Mouse (Mus musculus): ENCODE measurements around the gene Tsen34.

Tsen34 gene

GRCm38 (mm10) chr7:3692382-3692986, at the start of gene Tsen34:
TSS of gene Tsen34 (plus strand) at chr7:3692863.
- no peak for DNase-seq

GRCm38 (mm10) chr7:3643412-3643811, 49.3 kb upstream of the Tsen34 start:
- no peak for DNase-seq

DNA sequence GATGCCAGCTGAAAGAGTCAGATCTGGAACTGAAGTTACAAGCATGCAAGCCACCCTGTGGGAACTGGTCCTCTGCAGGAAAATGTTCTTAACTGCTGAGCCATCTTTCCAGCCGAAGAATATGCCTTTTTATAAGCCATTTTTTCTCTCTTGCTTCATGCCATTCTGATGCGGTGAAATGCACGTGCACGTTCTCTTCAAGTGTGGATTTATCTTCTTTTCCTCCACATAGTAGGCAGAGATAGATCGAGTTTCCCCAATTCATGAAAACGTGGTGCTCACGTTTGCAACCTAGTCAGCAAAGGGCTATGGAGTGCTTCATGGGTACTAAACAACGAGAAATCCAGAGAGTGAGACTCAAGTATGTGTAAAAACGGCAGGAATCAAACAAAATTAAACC, 48.8 kb upstream of the Tsen34 start:
- DNase-seq: no peak

- DNase-seq: no peak
Measured at GRCm38 (mm10) chr7:3644348-3644671, 48.4 kb upstream of the Tsen34 start.

- DNase-seq: peak; percentile 99
Measured at GRCm38 (mm10) chr7:3644672-3645487, 47.8 kb upstream of the Tsen34 start, which contains the start of gene Cnot3. TSS of gene Cnot3 (plus strand) at chr7:3645268.

DNA sequence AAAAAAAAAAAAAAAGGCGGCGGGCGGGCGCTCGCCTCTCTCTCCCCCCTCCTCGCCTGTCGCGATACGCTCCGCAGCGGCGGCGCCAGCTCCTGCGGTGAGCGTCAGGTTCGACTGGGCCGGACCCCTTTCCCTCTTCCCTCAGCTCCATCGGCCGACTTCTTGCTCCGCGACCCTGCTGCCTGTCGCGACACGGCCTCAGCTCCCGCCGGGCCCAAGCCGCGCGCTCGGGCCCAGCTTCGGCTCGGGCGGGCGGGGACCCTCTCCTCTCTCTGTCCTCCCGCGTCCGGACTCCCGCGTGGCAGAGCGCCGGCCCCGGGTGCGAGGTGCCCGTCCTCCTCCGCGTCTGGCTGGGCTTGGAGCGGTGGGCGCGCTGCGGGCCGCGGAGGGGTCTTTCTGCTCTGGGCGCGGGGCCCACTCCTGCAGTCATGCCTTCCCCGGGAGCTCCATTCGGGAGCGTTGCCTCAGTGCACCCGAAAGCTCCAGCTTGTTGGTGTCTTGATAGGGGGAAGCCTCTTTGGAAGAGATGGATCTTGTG, 47.1 kb upstream of the Tsen34 start:
- no peak for DNase-seq

DNA sequence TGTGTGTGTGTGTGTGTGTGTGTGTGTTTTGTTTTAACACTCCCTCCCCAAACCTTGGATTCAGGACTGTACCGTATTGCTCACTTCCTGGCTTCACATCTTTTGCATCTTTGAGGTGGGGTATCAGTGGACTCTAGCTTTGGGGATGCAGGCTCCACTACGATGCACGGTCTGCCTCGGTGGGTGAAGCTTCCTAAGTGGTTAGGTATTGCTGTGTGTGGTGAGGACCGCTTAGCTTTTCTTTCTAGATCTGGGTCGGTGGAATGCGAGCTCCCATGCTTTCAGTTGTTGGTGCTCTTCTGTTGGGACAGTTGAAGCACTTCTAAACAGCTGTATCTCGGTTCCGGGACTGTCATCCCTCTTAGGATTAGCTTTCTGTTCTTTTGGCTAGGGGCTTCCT, 46.5 kb upstream of the Tsen34 start:
- DNase-seq: no peak

DNA sequence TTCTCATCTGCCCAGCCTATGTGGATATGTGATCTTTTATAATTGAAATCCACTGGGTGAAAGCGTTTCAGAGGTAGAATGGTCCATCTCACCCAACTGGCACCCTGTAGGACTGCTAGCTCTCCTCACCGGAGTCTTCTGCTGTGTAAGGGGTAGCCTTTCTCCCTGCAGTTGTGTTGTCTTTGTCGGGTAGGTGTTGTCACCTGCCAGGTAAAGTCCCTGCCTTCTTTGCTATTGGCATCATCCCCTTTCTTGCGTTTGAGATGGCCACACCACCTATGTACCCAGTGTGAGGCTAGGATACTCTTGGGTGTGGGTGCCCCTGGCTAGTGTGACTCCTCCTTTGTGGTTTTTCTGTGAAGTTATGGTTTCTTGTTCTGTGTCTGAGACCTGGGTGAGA, 46.0 kb upstream of the Tsen34 start:
- DNase-seq: no peak

GRCm38 (mm10) chr7:3656966-3657365, 35.7 kb upstream of the Tsen34 start:
- no peak for DNase-seq

- no peak for DNase-seq
Measured at GRCm38 (mm10) chr7:3658578-3658977, 34.1 kb upstream of the Tsen34 start.

DNA sequence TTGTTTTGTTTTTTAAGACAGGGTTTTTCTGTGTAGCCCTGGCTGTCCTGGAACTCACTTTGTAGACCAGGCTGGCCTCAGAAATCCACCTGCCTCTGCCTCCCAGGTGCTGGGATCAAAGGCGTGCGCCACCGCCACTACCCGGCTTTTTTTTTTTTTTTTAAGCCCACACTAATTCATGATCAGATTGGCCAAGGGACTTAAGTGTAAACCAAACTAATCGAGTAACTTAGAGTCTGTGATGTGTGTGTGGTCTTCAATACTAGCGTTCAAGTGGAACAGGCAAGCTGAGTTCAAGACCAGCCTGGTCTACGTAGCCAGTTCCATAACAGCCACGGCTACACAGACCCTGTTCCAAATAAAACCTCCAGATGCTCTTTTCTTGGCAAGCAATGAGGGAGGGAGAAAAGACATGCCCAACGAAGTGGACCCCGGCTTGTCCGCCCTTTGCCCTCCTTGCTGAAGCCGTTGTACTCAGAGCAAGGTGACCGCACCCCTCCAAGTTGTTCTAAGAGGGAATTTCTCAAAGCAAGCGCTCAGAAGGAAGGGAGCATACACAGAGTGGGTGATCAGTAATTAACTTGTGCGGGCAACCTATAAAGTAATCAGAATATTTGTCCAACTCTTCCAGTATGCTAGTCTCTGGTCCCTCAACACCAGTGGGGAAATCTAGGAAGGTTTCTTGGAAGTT, 28.0 kb upstream of the Tsen34 start:
- peak; percentile 17 for DNase-seq

GRCm38 (mm10) chr7:3665215-3666114, 27.2 kb upstream of the Tsen34 start, which contains the start of gene Leng1:
TSS of gene Leng1 (minus strand) at chr7:3665840.
- DNase-seq: peak; percentile 99

DNA sequence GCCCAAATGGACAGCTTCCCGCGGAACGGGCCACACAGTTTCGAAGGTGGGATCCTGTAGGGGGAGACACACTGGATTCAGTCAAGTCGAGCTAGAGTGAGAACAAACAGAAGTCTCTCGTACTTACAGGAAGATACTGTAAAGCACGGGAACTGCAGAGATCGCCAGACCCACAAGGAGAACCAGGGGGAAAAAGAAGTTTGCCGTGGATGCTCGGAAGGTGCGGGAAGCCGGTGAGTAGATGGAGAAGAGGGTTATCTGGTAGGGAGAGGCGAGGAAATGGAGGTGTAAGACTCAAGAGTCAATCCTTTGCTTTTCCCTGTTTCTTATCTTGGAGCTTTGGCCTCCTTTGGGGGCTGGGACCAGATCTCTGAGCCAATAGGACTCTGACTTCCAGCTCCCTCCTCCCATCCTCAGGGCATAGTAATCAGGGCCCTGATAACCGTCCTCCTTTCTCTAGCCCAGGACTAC, 25.7 kb upstream of the Tsen34 start:
- peak; percentile 28 for DNase-seq

DNA sequence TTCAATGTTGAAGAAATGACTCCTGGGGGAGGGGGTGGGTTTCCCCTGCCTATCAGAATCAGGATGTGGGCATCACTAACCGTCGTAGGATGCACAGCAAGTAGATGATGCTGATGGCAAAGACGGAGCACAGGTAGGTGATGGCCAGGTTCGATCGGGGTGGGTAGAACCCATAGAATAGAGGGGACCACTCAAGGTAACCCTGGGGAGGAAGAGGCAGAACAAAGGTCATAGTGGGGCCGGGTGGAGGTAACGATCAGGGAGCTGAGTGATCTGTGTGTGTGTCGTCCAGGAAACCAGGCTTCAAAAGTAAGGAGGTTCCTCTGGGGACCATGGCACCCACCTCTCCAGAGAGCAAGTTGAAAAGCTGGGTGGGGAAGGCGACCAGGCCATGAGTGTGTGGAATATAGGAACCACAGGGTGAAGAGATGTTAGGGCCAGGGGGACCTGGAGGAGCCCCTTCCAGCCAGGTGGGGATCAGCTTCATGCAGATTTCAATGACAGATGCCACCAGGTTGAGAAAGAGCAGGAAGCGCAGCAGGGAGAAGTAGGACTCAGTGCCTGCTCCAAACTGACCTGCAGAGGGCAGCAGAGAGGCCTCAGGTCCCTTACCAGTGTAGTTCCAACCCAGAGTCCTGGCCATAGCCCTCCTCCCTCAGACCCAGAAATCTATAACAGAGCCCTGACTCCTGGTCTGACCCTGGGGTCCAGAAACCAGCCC, 18.0 kb upstream of the Tsen34 start:
- peak; percentile 93 for DNase-seq

- DNase-seq: no peak
Measured at GRCm38 (mm10) chr7:3675228-3675548, 17.5 kb upstream of the Tsen34 start.

- no peak for DNase-seq
Measured at GRCm38 (mm10) chr7:3676371-3676770, 16.3 kb upstream of the Tsen34 start.

DNA sequence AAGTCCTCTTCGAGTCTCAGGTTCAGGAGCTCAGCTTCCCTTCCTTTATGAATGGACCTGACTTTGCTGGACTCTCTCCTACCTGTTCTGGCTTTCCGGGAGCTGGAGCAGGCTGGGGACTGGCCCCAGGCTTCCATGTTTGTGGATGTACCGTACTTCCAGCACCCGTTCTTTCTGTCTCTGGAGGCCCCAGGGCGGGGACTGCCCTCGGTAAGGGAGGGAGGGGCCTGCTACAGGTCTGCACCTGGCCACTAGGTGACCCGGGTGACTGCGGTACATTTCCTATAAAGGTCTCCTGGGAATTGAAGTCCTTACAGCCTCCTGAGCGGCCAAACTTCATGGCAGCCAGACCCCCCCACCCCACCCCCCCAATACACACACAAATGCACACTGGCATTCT, 15.3 kb upstream of the Tsen34 start, which contains the start of gene Tmc4:
Gene Tmc4, minus strand, starts transcription at position 212 of the 400 bp plus-strand sequence.
- peak; percentile 80 for DNase-seq

DNA sequence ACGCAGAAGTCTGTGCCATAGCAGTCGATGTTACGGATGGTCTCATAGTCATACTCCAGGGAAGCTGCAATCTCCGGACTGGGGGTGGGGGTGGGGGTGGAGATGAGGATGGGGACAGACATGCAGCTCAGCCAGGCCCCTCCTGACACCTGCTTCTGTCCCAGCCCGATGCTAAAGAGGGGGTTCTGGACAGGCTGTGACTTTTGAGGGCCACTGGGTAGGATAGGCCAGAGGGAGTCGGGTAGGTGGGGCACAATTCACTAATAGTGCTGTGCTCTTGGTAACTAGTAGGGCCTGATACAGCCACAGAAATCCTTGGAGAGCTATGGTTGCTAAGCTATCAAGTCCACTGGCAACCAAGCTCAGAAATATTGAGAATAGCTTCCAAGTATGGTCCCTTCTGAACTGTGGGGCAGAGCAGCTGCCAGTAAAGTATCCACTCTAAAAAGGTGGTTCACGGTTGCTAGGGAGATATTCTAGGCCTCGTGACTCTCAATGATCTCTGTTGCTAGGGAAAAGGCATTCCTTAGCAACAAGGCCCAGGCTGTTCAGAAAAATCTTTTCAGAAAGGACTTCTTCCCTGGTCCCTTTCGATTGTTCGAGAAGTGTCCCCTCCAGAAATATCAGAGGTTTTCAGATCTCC, 8.6 kb upstream of the Tsen34 start:
- DNase-seq: no peak

GRCm38 (mm10) chr7:3684698-3685097, 8.0 kb upstream of the Tsen34 start:
- DNase-seq: no peak

DNA sequence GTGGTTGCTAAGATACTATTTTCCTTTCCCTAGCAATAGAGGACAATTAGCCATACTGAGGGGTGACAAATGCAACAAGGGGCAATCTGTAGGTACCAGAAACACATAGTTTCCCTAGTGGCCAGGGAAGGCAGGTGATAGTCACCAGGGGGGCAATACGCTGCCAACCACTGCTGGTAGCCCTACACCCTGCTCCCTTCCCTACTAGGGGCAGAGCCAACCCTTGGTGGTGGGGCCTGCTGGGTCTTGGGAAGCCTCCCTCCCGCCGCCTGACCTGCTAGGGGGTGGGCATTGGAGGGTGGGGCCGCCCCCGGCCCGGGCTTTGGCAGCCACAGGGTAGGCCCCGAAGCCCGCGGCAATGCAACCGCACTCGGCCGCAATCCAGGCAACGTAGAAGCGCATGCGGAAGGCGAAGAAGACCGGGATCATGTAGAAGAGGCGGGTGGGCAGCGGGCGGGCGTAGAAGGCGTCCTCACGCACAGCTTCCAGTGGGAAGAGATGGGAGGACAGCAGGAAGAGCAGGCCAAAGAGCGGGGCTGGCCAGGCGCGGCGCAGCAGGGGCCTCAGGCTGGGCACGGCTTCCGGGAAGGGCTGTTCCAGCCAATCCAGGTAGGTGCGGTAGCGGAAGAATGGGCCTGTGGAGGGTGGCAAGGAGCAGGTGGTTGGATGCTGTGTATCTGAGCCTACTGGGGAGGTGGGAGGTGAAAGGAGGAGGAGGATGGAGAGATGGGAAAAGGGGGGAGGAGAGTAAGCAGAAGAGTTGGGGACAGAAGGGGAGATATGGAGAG, 7.1 kb upstream of the Tsen34 start:
- no peak for DNase-seq
